Mouse (Mus musculus) liver, adult 2 months (tissue): ENCODE results near the gene Srgap3. TPM values are rescaled to one million over a fixed set of nuclear protein-coding genes. Genes with fewer than 3 reads are reported as not detected.

Experiments
- DNase-seq: peaks from one replicate; pipeline ENCODE4 v3.0.0-alpha.2; 2011; ENCODE audit warnings: low read depth, low spot score; ENCODE audit errors: extremely low read depth
- H3K27ac ChIP-seq: fragments of 200-500 bp; replicated peaks from 2 replicates; pipeline ENCODE4 v1.5.1; 2012; ENCODE audit warnings: low read depth, mild to moderate bottlenecking, control low read depth, inconsistent platforms, low read length; ENCODE audit not compliant: insufficient read depth
- H3K27me3 ChIP-seq: fragments of 200-500 bp; 2 replicates; pipeline ENCODE4 v1.6.1; 2012; ENCODE audit warnings: mild to moderate bottlenecking, moderate library complexity, low read length, inconsistent platforms; ENCODE audit not compliant: control insufficient read depth, insufficient read depth
- H3K36me3 ChIP-seq: fragments of 200-500 bp; 2 replicates; pipeline ENCODE4 v1.6.1; 2012; ENCODE audit warnings: low read length, inconsistent platforms; ENCODE audit not compliant: control insufficient read depth, insufficient read depth
- H3K4me1 ChIP-seq: fragments of 200-500 bp; 2 replicates; pipeline ENCODE4 v1.6.1; 2011; ENCODE audit warnings: low read length; ENCODE audit not compliant: control insufficient read depth, insufficient read depth
- H3K4me3 ChIP-seq: fragments of 200-500 bp; 2 replicates; pipeline ENCODE4 v1.5.1; 2011; ENCODE audit warnings: low read depth, mild to moderate bottlenecking, control low read depth, low read length, moderate library complexity; ENCODE audit not compliant: insufficient read depth
- H3K79me2 ChIP-seq: fragments of 200-500 bp; 2 replicates; pipeline ENCODE4 v1.6.1; 2012; ENCODE audit warnings: inconsistent platforms, mild to moderate bottlenecking, low read length, moderate library complexity; ENCODE audit not compliant: control insufficient read depth, insufficient read depth
- H3K9ac ChIP-seq: fragments of 200-500 bp; 2 replicates; pipeline ENCODE4 v1.6.1; 2012; ENCODE audit warnings: low read depth, mild to moderate bottlenecking, control low read depth, inconsistent platforms, low read length
- CTCF ChIP-seq: fragments of 200-500 bp; IDR thresholded peaks from 2 replicates; pipeline ENCODE4 v1.5.1; 2011; ENCODE audit warnings: low read depth, low read length, control low read depth
- POLR2A ChIP-seq: fragments of 200-500 bp; IDR thresholded peaks from 2 replicates; pipeline ENCODE4 v1.6.1; 2011; ENCODE audit warnings: low read length, control low read depth; ENCODE audit not compliant: insufficient read depth; ENCODE audit errors: extremely low read depth
- WGBS: fragments of 180-500 bp; shearing (Covaris S2); methylation state at CpG from one replicate; pipeline ENCODE4 v1.1.7; 2018; 5-methylcytosine and 5-hydroxymethylcytosine counted together
- polyA plus RNA-seq: library from polyadenylated mRNA; depleted of rRNA; stranded (reverse); fragments of >200 nt; gene quantifications from 2 replicates; pipeline ENCODE4 v1.2.3, GENCODE M21; 2012
- total RNA-seq: library from RNA; depleted of rRNA; stranded (reverse); fragments of >200 nt; gene quantifications from 2 replicates; pipeline ENCODE4 v1.2.3, GENCODE M21; 2014

Gene Srgap3
- total and polyA plus RNA-seq, 2 experiments = 0.69 to 0.83 TPM

- Histone ChIP-seq H3K4me1 (peaks cover 3% of the 10 kb centered on the region; the same call in 1 of the 2 replicates), H3K4me3 (no peak overlapping the region), H3K36me3 (no peaks in the 10 kb centered on the region), H3K27me3 (no peaks in the 10 kb centered on the region), H3K9ac (no peak overlapping the region), H3K79me2 (no peaks in the 10 kb centered on the region), H3K27ac (no peak overlapping the region)
- WGBS = 79% methylated on average over 2 of the region's 2 CpGs
- TF ChIP-seq CTCF = no peak
- TF ChIP-seq POLR2A = no peak
- no peak for DNase-seq
Observed at GRCm38 (mm10) chr6:112949220-112949619, 2.2 kb upstream of the Srgap3 start.

GRCm38 (mm10) chr6:112948416-112948815 is 1.4 kb upstream of the Srgap3 start:
- H3K27ac ChIP-seq = no peak overlapping the region
- TF ChIP-seq CTCF (no peak), POLR2A (no peak)
- H3K9ac ChIP-seq = no peak overlapping the region

GRCm38 (mm10) chr6:112946021-112946811 is 850 bp downstream of the Srgap3 start:
- WGBS = 28% methylated on average over 12 of the region's 12 CpGs
- Histone ChIP-seq H3K79me2 (no peaks in the 10 kb centered on the region), H3K9ac (no peak overlapping the region), H3K4me3 (peak overlapping the region; percentile 54; the same call in 1 of the 2 replicates), H3K4me1 (peaks cover 3% of the 10 kb centered on the region; the same call in 1 of the 2 replicates), H3K27me3 (no peaks in the 10 kb centered on the region), H3K36me3 (no peaks in the 10 kb centered on the region), H3K27ac (no peak overlapping the region)
- DNase-seq = peak; percentile 62
- TF ChIP-seq CTCF = no peak

More at GRCm38 (mm10) chr6:112948416-112948815, 1.4 kb upstream of the Srgap3 start:
- no peaks in the 10 kb centered on the region for H3K36me3 ChIP-seq
- H3K79me2 ChIP-seq = no peaks in the 10 kb centered on the region
- peaks cover 3% of the 10 kb centered on the region; the same call in 1 of the 2 replicates for H3K4me1 ChIP-seq
- H3K4me3 ChIP-seq = no peak overlapping the region
- H3K27me3 ChIP-seq = no peaks in the 10 kb centered on the region
- no peak for DNase-seq
- WGBS = 88% methylated on average over 2 of the region's 2 CpGs

- DNase-seq = peak; percentile 44
- TF ChIP-seq CTCF (no peak), POLR2A (no peak)
- no peaks in the 10 kb centered on the region for H3K79me2 ChIP-seq
- H3K4me3 ChIP-seq = no peak overlapping the region
- H3K27ac ChIP-seq = no peak overlapping the region
- no peaks in the 10 kb centered on the region for H3K27me3 ChIP-seq
- no peaks in the 10 kb centered on the region for H3K36me3 ChIP-seq
- no peak overlapping the region for H3K9ac ChIP-seq
- H3K4me1 ChIP-seq = peaks cover 3% of the 10 kb centered on the region; the same call in 1 of the 2 replicates
- WGBS = 64% methylated on average over 14 of the region's 14 CpGs
Observed at GRCm38 (mm10) chr6:112945181-112945751, 1.8 kb downstream of the Srgap3 start.

- peaks cover 3% of the 10 kb centered on the region; the same call in 1 of the 2 replicates for H3K4me1 ChIP-seq
- H3K79me2 ChIP-seq = no peaks in the 10 kb centered on the region
- WGBS = 82% methylated on average over 9 of the region's 9 CpGs
Observed at GRCm38 (mm10) chr6:112943596-112944245, 3.3 kb downstream of the Srgap3 start.

More at GRCm38 (mm10) chr6:112943596-112944245, 3.3 kb downstream of the Srgap3 start:
- H3K9ac ChIP-seq = no peak overlapping the region
- no peak for TF ChIP-seq CTCF
- no peak for TF ChIP-seq POLR2A
- H3K27me3 ChIP-seq = no peaks in the 10 kb centered on the region
- peak; percentile 32 for DNase-seq
- no peaks in the 10 kb centered on the region for H3K36me3 ChIP-seq
- no peak overlapping the region for H3K4me3 ChIP-seq
- no peak overlapping the region for H3K27ac ChIP-seq
